Mouse (Mus musculus): ENCODE data around the gene Hist1h2ac.

GRCm38 (mm10) chr13:23716261-23717042 lies 32.7 kb upstream of the Hist1h2ac start:
- TF ChIP-seq ZC3H11A (IDR thresholded peaks at IDR 0.05; ENCODE audit: borderline replicate concordance, low read depth, low read length) (no peak), MAFK (IDR thresholded peaks at IDR 0.05; ENCODE audit: insufficient read depth, low read depth, low read length) (no peak)
